Mouse (Mus musculus) heart, adult 2 months (tissue): ENCODE measurements around the gene Atoh7. TPM values are rescaled to one million over a fixed set of nuclear protein-coding genes. Genes with fewer than 3 reads are reported as not detected.
A peak's percentile ranks its signal among the peaks of the same experiment; 100 is the strongest.

ENCODE experiments used
- DNase-seq, 2 experiments: peaks; one replicate each; pipeline ENCODE4 v3.0.0; 2021
- H3K27ac ChIP-seq: fragments of 200-600 bp; 2 replicates; pipeline ENCODE4 v1.8.1; 2022
- H3K27me3 ChIP-seq: fragments of 200-500 bp; 2 replicates; pipeline ENCODE4 v1.6.1; 2012; ENCODE audit warnings: mild to moderate bottlenecking, low read length, inconsistent platforms, mixed read lengths; ENCODE audit not compliant: control insufficient read depth, insufficient read depth
- H3K36me3 ChIP-seq: fragments of 200-500 bp; 2 replicates; pipeline ENCODE4 v1.6.1; 2012; ENCODE audit warnings: low read length, inconsistent platforms; ENCODE audit not compliant: control insufficient read depth, insufficient read depth
- H3K4me1 ChIP-seq: fragments of 200-500 bp; 2 replicates; pipeline ENCODE4 v1.6.1; 2011; ENCODE audit warnings: low read length; ENCODE audit not compliant: control insufficient read depth, insufficient read depth
- H3K4me3 ChIP-seq: fragments of 200-600 bp; 2 replicates; pipeline ENCODE4 v1.8.1; 2022
- H3K79me2 ChIP-seq: fragments of 200-500 bp; replicated peaks from 2 replicates; pipeline ENCODE4 v1.6.1; 2012; ENCODE audit warnings: mild to moderate bottlenecking, inconsistent platforms, low read length, moderate library complexity, mixed read lengths; ENCODE audit not compliant: control insufficient read depth, insufficient read depth
- H3K9ac ChIP-seq: fragments of 200-500 bp; 2 replicates; pipeline ENCODE4 v1.6.1; 2012; ENCODE audit warnings: low read depth, mild to moderate bottlenecking, control low read depth, inconsistent platforms, low read length, mixed read lengths
- CTCF ChIP-seq: fragments of 200-600 bp; IDR thresholded peaks from 2 replicates; pipeline ENCODE4 v1.8.1; 2022; ENCODE audit warnings: antibody characterized with exemption, mild to moderate bottlenecking, moderate library complexity
- EP300 ChIP-seq: fragments of 200-500 bp; IDR thresholded peaks from 2 replicates; pipeline ENCODE4 v1.6.1; 2011; ENCODE audit warnings: low read depth, low read length, control low read depth; ENCODE audit not compliant: insufficient read depth
- POLR2A ChIP-seq: fragments of 200-500 bp; IDR thresholded peaks from 2 replicates; pipeline ENCODE4 v1.6.1; 2011; ENCODE audit warnings: mild to moderate bottlenecking, low read depth, low read length, control low read depth; ENCODE audit not compliant: insufficient read depth
- WGBS: fragments of 180-500 bp; shearing (Covaris S2); methylation state at CpG from one replicate; pipeline ENCODE4 v1.1.7; 2018; 5-methylcytosine and 5-hydroxymethylcytosine counted together
- intact Hi-C: fragments of 180-260 bp; cut with DNase I; formaldehyde crosslinking; loops from one replicate; pipeline ENCODE4 v1.15.1; 2025
- polyA plus RNA-seq: library from polyadenylated mRNA; depleted of rRNA; stranded (reverse); fragments of >200 nt; gene quantifications from 2 replicates; pipeline ENCODE4 v1.2.3, GENCODE M21; 2012
- total RNA-seq, 2 experiments: library from RNA; stranded (reverse); gene quantifications; 2 replicates each; pipeline ENCODE4 v1.2.3; 2021

Gene Atoh7
- total and polyA plus RNA-seq, 3 experiments: not detected

DNA sequence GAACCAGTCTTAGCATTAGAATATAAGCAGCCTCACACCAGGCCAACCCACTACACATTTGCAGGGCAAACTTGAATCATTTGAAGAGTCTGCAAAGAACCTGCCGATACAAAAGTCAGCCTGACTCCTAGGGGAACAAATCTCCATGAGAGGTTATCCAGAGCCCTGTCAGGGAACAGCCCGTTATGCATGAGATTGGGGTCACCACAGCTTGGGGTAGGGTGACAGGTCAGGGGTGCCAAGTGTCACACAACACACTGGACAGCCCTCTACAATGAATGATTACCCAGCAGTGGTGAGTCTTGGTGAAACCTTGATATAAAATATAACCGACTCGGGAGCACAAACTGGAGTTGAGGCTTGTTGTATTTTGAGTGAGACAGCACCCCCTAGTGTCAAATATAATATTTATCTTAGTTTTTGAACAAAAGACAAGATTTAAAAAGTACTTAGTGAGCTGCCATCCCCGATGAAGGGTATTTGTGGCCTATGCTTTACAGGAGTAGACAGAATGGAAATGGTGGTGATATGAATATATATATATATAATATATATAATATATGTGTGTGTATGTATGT is 13.7 kb downstream of the Atoh7 start:
- Histone ChIP-seq H3K36me3 (no peaks in the 10 kb centered on the region), H3K4me3 (no peak overlapping the region), H3K27ac (no peak overlapping the region), H3K9ac (no peak overlapping the region), H3K4me1 (no peaks in the 10 kb centered on the region; the same call in 1 of the 2 replicates), H3K27me3 (no peaks in the 10 kb centered on the region), H3K79me2 (no peaks in the 10 kb centered on the region)
- DNase-seq: no peak
- WGBS: 43% methylated on average over 5 of the region's 5 CpGs
- TF ChIP-seq CTCF: peak; percentile 63
- no peak for TF ChIP-seq POLR2A
- no peak for TF ChIP-seq EP300
- intact Hi-C loops: loop anchor here (10.0 kb wide), 1 partner anchor 88 kb away; the partner anchor contains the start of genes Hnrnph3 and Pbld2

DNA sequence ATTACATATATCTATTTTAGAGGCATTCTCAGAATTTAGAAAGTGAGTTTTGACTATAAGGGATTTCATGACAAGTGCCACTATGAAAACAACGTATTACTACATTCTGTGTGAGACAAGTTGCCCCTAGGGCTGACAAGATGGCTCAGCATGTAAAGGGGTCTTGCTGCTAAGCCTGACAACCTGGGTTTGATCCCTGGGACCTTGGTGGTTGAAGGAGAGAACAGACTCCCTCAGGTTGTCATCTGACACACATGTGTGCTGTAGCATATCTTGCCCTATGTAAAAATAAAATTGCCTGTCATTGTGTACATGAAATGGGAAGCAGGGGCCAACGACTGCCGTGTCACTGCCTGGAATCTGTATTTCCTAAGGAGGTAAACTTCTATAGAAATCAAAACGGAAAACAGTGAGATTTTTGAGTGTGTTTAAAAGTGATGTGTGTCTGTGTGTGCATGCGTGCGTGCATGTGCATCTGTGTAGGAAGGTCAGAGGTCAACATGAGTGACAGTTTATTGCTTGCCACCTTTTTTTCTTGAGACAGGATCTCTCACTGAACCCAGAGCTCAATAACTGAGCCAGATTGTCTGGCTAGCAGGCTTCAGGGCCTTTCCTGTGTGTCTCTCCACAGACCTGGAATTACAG is 14.4 kb downstream of the Atoh7 start:
- H3K36me3 ChIP-seq: no peaks in the 10 kb centered on the region
- TF ChIP-seq EP300: no peak
- TF ChIP-seq POLR2A: no peak
- TF ChIP-seq CTCF: no peak
- H3K27me3 ChIP-seq: no peaks in the 10 kb centered on the region
- no peaks in the 10 kb centered on the region for H3K79me2 ChIP-seq
- H3K4me1 ChIP-seq: no peaks in the 10 kb centered on the region; the same call in 1 of the 2 replicates
- no peak for DNase-seq
- 82% methylated on average over 6 of the region's 6 CpGs for WGBS
- H3K9ac ChIP-seq: no peak overlapping the region
- H3K27ac ChIP-seq: no peak overlapping the region
- intact Hi-C loops: loop anchor here (10.0 kb wide), 1 partner anchor 89 kb away; the partner anchor contains the start of genes Hnrnph3 and Pbld2
- no peak overlapping the region for H3K4me3 ChIP-seq

DNA sequence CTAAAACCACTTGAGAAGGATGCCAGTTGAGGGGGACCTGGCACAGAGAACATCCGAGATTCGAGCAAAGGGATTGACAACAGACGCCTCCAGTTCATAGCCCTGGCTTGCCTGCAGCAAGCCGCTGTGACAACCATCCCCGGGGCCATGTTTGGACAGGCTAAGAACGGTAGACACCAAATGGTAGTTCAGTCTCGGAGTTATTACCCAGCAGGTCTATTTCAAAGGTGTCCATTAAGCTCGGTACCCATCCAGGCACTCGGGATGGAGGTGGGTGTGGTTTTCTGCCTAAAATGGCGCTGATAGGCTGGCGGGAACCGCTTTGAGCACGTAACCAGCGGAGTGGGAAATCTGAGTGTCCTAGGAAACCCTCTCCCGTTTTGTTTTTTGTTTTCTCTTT is 16.4 kb downstream of the Atoh7 start:
- Histone ChIP-seq H3K4me3 (no peak overlapping the region), H3K4me1 (no peaks in the 10 kb centered on the region; the same call in 1 of the 2 replicates), H3K36me3 (no peaks in the 10 kb centered on the region), H3K79me2 (no peaks in the 10 kb centered on the region), H3K27ac (no peak overlapping the region), H3K9ac (no peak overlapping the region), H3K27me3 (no peaks in the 10 kb centered on the region)
- no peak for DNase-seq
- 82% methylated on average over 15 of the region's 15 CpGs for WGBS
- TF ChIP-seq EP300: no peak
- no peak for TF ChIP-seq POLR2A
- no peak for TF ChIP-seq CTCF
- intact Hi-C loops: loop anchor here (10.0 kb wide), 1 partner anchor 91 kb away; the partner anchor contains the start of genes Hnrnph3 and Pbld2

DNA sequence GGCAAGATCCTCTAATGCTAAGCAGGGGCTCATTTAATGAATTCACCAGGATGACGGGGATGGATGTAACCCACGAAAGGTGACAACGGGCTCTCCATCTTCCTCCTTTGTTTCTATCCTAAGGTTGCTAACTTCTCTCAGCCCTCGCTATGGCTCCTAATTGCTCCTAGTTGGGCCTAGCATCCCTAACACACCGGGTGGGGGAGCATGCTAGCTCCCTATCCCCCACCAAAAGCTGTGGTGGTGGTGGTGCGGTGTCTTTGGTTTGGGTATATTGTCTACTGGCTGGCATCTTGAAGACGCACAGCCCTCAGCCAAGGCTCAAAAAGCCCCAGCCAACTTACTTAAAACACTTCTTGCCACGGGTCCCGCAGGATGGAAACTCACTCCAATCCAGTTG is 16.9 kb downstream of the Atoh7 start:
- Histone ChIP-seq H3K4me1 (no peaks in the 10 kb centered on the region; the same call in 1 of the 2 replicates), H3K79me2 (no peaks in the 10 kb centered on the region), H3K36me3 (no peaks in the 10 kb centered on the region), H3K4me3 (no peak overlapping the region), H3K27ac (no peak overlapping the region), H3K9ac (no peak overlapping the region), H3K27me3 (no peaks in the 10 kb centered on the region)
- TF ChIP-seq CTCF (no peak), EP300 (no peak), POLR2A (no peak)
- WGBS: 88% methylated on average over 9 of the region's 9 CpGs
- DNase-seq: no peak
- intact Hi-C loops: loop anchor here (10.0 kb wide), 1 partner anchor 92 kb away; the partner anchor contains the start of genes Hnrnph3 and Pbld2

DNA sequence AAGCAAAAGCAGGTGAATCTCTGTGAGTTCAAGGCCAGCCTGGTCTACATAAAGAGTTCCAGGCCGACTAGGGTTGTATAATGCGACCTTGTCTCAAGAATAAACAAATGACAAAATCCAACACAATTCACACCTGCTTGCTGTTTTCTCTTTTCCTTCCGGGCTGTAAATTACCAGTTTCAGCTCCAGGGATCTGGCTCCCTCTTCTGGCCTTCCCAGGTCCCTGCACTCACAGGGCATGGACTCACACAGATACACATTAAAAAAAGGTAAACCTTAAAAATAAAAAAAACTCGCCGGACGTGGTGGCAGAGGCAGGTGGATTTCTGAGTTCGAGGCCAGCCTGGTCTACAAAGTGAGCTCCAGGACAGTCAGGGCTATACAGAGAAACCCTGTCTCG is 18.1 kb downstream of the Atoh7 start:
- peak; percentile 27 for TF ChIP-seq CTCF
- no peak for TF ChIP-seq POLR2A
- TF ChIP-seq EP300: no peak
- no peak for DNase-seq
- WGBS: 95% methylated on average over 8 of the region's 8 CpGs
- Histone ChIP-seq H3K79me2 (no peaks in the 10 kb centered on the region), H3K4me3 (no peak overlapping the region), H3K36me3 (no peaks in the 10 kb centered on the region), H3K27me3 (no peaks in the 10 kb centered on the region), H3K4me1 (no peaks in the 10 kb centered on the region; the same call in 1 of the 2 replicates), H3K9ac (no peak overlapping the region), H3K27ac (no peak overlapping the region)
- intact Hi-C loops: loop anchor here (10.0 kb wide), 1 partner anchor 93 kb away; the partner anchor contains the start of genes Hnrnph3 and Pbld2

DNA sequence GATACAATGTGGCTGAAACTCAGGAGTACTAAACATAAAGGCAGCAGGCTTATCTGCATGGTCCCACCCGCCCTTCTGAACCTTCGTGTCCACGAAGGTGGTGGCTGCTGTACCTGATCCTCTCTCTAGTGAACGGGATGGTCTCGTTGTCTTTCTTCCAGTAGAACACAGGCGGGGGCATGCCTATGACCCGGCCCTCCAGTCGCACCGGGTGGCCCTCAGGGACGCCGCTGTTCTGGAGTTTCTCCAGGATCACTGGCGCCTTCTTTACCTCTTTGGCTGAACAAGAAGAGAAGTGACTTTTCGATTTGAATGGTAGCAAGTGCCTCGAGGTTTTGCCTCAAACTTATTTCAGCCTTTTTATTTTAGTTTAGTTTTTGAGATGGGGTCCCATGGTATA is 20.5 kb downstream of the Atoh7 start:
- no peak overlapping the region for H3K27ac ChIP-seq
- no peak overlapping the region for H3K9ac ChIP-seq
- no peaks in the 10 kb centered on the region for H3K36me3 ChIP-seq
- no peaks in the 10 kb centered on the region for H3K79me2 ChIP-seq
- DNase-seq: no peak
- no peaks in the 10 kb centered on the region for H3K4me1 ChIP-seq
- TF ChIP-seq EP300: no peak
- no peak for TF ChIP-seq POLR2A
- TF ChIP-seq CTCF: no peak
- intact Hi-C loops: loop anchor here (10.0 kb wide), 1 partner anchor 95 kb away; the partner anchor contains the start of genes Hnrnph3 and Pbld2
- no peaks in the 10 kb centered on the region for H3K27me3 ChIP-seq
- 69% methylated on average over 14 of the region's 14 CpGs for WGBS
- H3K4me3 ChIP-seq: no peak overlapping the region
